Mouse (Mus musculus): ENCODE measurements around the gene Slc8a1. TPM values are rescaled to one million over a fixed set of nuclear protein-coding genes. Genes with fewer than 3 reads are reported as not detected.

Gene Slc8a1
- polyA plus RNA-seq, 1 experiment from 2014 or later, result 83.6 TPM

- under 1% methylated on average over 60 of the region's 84 CpGs for WGBS
- Histone ChIP-seq H3K4me3 (peak overlapping the region; percentile 65), H3K36me3 (no peaks in the 10 kb centered on the region), H3K9me3 (replicated peaks) (no peaks in the 10 kb centered on the region), H3K27ac (peak overlapping the region; percentile 88), H3K4me1 (replicated peaks) (peaks cover 66% of the 10 kb centered on the region), H3K4me2 (peak overlapping the region; percentile 96), H3K27me3 (no peaks in the 10 kb centered on the region), H3K9ac (peak overlapping the region; percentile 76)
- peak; percentile 76 for ATAC-seq (replicated peaks; ENCODE audit: insufficient number of reproducible peaks, insufficient read depth, low FRiP score, low read depth)
Observed at GRCm38 (mm10) chr17:81669816-81670691, 68.1 kb downstream of the Slc8a1 start.

- Histone ChIP-seq H3K27me3 (no peaks in the 10 kb centered on the region), H3K4me1 (replicated peaks) (peaks cover 73% of the 10 kb centered on the region), H3K27ac (peak overlapping the region; percentile 88), H3K4me2 (peak overlapping the region; percentile 96), H3K4me3 (peak overlapping the region; percentile 65), H3K9ac (peak overlapping the region; percentile 76), H3K9me3 (replicated peaks) (no peaks in the 10 kb centered on the region), H3K36me3 (no peaks in the 10 kb centered on the region)
- 7% methylated on average over 22 of the region's 22 CpGs for WGBS
- ATAC-seq (replicated peaks; ENCODE audit: insufficient number of reproducible peaks, insufficient read depth, low FRiP score, low read depth), result peak; percentile 51
Observed at GRCm38 (mm10) chr17:81669062-81669815, 68.9 kb downstream of the Slc8a1 start.

DNA sequence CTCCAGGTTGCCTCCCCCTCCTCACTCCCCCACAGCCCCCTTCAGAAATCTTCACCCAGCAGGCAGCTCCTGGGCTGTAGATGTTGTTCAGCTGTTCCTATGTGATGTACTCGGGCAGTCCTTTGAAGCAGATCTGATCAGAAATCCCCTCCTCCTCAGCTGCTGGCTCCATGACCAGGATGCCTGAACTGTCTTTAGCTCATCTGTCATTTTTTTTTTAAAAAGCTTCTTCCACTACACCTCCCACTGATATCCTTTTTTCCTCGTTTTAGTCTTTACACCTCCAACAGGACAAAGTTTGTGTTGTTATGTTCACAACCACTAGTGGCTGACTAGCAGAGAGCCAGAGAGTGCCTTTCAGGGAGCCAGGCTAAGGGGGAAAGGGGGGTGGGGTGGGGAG is 69.7 kb downstream of the Slc8a1 start:
- peak overlapping the region; percentile 96 for H3K4me2 ChIP-seq
- no peaks in the 10 kb centered on the region for H3K9me3 ChIP-seq (replicated peaks)
- peak overlapping the region; percentile 65 for H3K4me3 ChIP-seq
- peak overlapping the region; percentile 88; the same call in 1 of the 2 replicates for H3K27ac ChIP-seq
- H3K36me3 ChIP-seq, result no peaks in the 10 kb centered on the region
- peak overlapping the region; percentile 76; the same call in 1 of the 2 replicates for H3K9ac ChIP-seq
- no peaks in the 10 kb centered on the region for H3K27me3 ChIP-seq
- no peak for ATAC-seq (replicated peaks; ENCODE audit: insufficient number of reproducible peaks, insufficient read depth, low FRiP score, low read depth)
- WGBS, result 4% methylated on average over 2 of the region's 2 CpGs
- H3K4me1 ChIP-seq (replicated peaks), result peaks cover 74% of the 10 kb centered on the region

DNA sequence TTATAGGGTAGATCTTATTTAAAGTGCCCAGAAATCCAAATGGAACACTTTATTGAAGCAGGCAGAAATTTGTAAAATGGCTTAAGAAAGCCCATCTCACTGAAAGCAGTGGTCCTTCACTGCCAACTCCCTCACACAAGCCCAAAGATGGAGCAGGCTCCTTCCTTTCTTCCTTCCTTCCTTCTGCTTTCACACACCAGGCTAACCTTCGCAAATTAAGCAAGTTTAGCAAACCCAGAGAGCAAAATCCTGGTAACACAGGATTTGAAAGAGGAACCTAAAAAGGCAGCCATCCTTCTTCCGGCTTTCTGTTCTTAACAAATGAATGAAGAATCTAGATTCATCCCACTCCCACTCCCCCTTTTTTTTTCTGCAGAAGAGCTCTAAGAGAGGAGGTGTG is 70.2 kb downstream of the Slc8a1 start:
- H3K4me1 ChIP-seq (replicated peaks), result peaks cover 73% of the 10 kb centered on the region
- no peak overlapping the region for H3K9ac ChIP-seq
- H3K36me3 ChIP-seq, result no peaks in the 10 kb centered on the region
- H3K4me2 ChIP-seq, result peak overlapping the region; percentile 96
- peak overlapping the region; percentile 27; the same call in 1 of the 2 replicates for H3K27ac ChIP-seq
- H3K9me3 ChIP-seq (replicated peaks), result no peaks in the 10 kb centered on the region
- no peak overlapping the region for H3K4me3 ChIP-seq
- 52% methylated on average over 2 of the region's 2 CpGs for WGBS
- ATAC-seq (replicated peaks; ENCODE audit: insufficient number of reproducible peaks, insufficient read depth, low FRiP score, low read depth), result no peak
- H3K27me3 ChIP-seq, result no peaks in the 10 kb centered on the region

GRCm38 (mm10) chr17:81666551-81666950 is 71.6 kb downstream of the Slc8a1 start:
- 36% methylated on average over 2 of the region's 2 CpGs for WGBS
- Histone ChIP-seq H3K27ac (peak overlapping the region; percentile 27; the same call in 1 of the 2 replicates), H3K36me3 (no peaks in the 10 kb centered on the region), H3K4me1 (replicated peaks) (peaks cover 61% of the 10 kb centered on the region), H3K9me3 (replicated peaks) (no peaks in the 10 kb centered on the region), H3K9ac (no peak overlapping the region), H3K4me3 (no peak overlapping the region), H3K27me3 (no peaks in the 10 kb centered on the region), H3K4me2 (no peak overlapping the region)
- ATAC-seq (replicated peaks; ENCODE audit: insufficient number of reproducible peaks, insufficient read depth, low FRiP score, low read depth), result no peak

DNA sequence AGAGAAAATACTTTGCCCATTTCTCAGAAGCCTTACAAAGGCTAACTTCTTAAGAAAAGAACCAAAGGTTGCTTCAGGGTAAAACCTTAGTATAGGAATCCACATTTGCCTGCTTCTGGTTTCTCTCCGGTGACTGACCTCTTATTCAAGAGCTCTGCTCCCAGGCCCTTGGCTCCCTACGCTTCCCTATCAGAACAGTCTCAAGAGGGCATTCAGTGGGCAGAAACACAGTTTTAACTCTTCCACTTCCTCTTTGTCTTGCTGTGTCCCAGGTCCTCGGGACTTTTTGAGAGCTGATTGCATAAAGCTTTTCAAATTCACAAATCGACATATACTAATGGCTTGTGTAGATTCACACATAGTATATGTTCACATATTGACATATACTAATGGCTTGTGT is 73.3 kb downstream of the Slc8a1 start:
- Histone ChIP-seq H3K9me3 (replicated peaks) (no peaks in the 10 kb centered on the region), H3K27ac (no peak overlapping the region), H3K9ac (no peak overlapping the region), H3K27me3 (no peaks in the 10 kb centered on the region), H3K36me3 (no peaks in the 10 kb centered on the region), H3K4me3 (no peak overlapping the region), H3K4me1 (replicated peaks) (peaks cover 48% of the 10 kb centered on the region), H3K4me2 (no peak overlapping the region)
- WGBS, result 54% methylated on average over 4 of the region's 4 CpGs
- no peak for ATAC-seq (replicated peaks; ENCODE audit: insufficient number of reproducible peaks, insufficient read depth, low FRiP score, low read depth)

DNA sequence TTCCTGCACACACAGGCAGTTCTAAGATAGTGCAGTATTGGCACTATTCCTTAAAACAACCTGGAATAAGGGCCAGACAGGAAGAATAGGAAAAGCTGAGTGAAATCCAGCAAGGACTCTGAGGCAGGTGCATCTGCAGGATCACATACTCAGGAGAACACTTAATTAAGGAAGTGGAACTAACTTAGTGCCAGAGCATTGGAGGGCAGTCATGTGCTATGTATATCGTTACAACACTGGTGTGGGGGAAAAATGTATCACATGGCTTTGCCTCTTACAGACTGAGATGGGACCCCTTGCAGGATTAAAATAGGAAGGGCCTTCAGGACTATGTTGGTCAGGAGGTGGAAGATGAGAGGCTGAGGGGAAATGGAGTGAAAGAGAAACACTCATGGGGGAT is 80.3 kb downstream of the Slc8a1 start:
- 45% methylated on average over 1 of the region's 1 CpGs for WGBS
- Histone ChIP-seq H3K4me3 (no peak overlapping the region), H3K36me3 (no peaks in the 10 kb centered on the region; the same call in 1 of the 2 replicates), H3K4me1 (replicated peaks) (peaks cover 29% of the 10 kb centered on the region), H3K27ac (no peak overlapping the region), H3K9me3 (replicated peaks) (no peaks in the 10 kb centered on the region), H3K9ac (no peak overlapping the region), H3K27me3 (no peaks in the 10 kb centered on the region), H3K4me2 (no peak overlapping the region)
- ATAC-seq (replicated peaks; ENCODE audit: insufficient number of reproducible peaks, insufficient read depth, low FRiP score, low read depth), result no peak; the same call in 1 of the 2 replicates

DNA sequence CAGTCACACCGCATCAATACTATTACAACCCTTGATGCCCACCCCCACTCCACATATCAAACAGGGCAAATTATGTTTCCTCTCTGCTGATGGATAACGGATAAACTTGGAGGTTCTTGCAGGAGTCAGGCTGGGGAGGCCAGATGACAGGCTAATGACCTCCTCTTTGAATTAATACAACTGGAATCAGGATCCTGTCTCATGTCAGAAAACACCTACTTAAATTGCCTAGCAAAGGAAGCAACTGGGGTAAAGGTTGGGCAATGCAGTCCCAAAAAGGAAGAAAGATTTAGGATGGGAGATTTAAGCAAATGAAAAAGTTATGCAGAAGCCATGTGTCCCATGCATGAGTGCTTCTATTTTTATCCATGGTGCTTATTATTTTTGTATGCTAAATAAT is 83.6 kb downstream of the Slc8a1 start:
- Histone ChIP-seq H3K27ac (no peak overlapping the region), H3K9ac (no peak overlapping the region), H3K4me3 (no peak overlapping the region), H3K4me1 (replicated peaks) (peaks cover 39% of the 10 kb centered on the region), H3K36me3 (no peaks in the 10 kb centered on the region; the same call in 1 of the 2 replicates), H3K27me3 (no peaks in the 10 kb centered on the region), H3K4me2 (no peak overlapping the region), H3K9me3 (replicated peaks) (no peaks in the 10 kb centered on the region)
- no peak for ATAC-seq (replicated peaks; ENCODE audit: insufficient number of reproducible peaks, insufficient read depth, low FRiP score, low read depth)
- 56% methylated on average over 2 of the region's 2 CpGs for WGBS

DNA sequence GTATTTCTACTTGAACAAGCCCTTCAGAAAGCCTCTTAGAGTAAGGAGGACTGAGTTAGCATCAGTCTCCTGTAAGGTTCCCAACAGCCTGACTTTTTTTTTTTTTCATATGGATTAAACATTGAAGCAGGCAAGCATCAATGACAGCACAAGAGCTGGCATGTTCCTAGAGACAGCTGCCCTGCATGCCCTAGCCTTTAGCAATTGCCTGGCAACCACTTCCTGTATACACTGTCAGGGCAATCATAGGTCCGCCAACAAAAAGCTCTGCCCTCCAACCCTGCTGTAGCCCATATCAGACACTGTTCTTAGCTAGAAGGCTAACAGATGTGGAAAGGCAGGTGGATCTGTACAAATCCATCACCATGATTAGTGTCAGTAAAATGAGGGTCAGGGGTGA is 85.2 kb downstream of the Slc8a1 start:
- Histone ChIP-seq H3K27ac (no peak overlapping the region), H3K9ac (no peak overlapping the region), H3K36me3 (peaks cover 15% of the 10 kb centered on the region), H3K27me3 (no peaks in the 10 kb centered on the region), H3K9me3 (replicated peaks) (no peaks in the 10 kb centered on the region), H3K4me1 (replicated peaks) (peaks cover 38% of the 10 kb centered on the region), H3K4me3 (no peak overlapping the region), H3K4me2 (no peak overlapping the region)
- 43% methylated on average over 1 of the region's 1 CpGs for WGBS
- no peak for ATAC-seq (replicated peaks; ENCODE audit: insufficient number of reproducible peaks, insufficient read depth, low FRiP score, low read depth)

GRCm38 (mm10) chr17:81636822-81637221 is 101.4 kb downstream of the Slc8a1 start:
- 53% methylated on average over 2 of the region's 2 CpGs for WGBS
- H3K9me3 ChIP-seq (replicated peaks), result no peaks in the 10 kb centered on the region
- ATAC-seq (replicated peaks; ENCODE audit: insufficient number of reproducible peaks, insufficient read depth, low FRiP score, low read depth), result no peak

GRCm38 (mm10) chr17:81630471-81630870 is 107.7 kb downstream of the Slc8a1 start:
- Histone ChIP-seq H3K36me3 (no peaks in the 10 kb centered on the region), H3K4me2 (no peak overlapping the region), H3K9ac (no peak overlapping the region), H3K4me1 (replicated peaks) (peaks cover 8% of the 10 kb centered on the region), H3K4me3 (no peak overlapping the region), H3K27me3 (no peaks in the 10 kb centered on the region), H3K9me3 (replicated peaks) (no peaks in the 10 kb centered on the region), H3K27ac (no peak overlapping the region)
- WGBS, result 61% methylated on average over 2 of the region's 2 CpGs
- ATAC-seq (replicated peaks; ENCODE audit: insufficient number of reproducible peaks, insufficient read depth, low FRiP score, low read depth), result no peak

More at GRCm38 (mm10) chr17:81636822-81637221, 101.4 kb downstream of the Slc8a1 start:
- H3K27ac ChIP-seq, result no peak overlapping the region; the same call in 1 of the 2 replicates
- peaks cover 4% of the 10 kb centered on the region; the same call in 1 of the 2 replicates for H3K36me3 ChIP-seq
- no peak overlapping the region for H3K9ac ChIP-seq
- no peak overlapping the region for H3K4me2 ChIP-seq
- H3K27me3 ChIP-seq, result no peaks in the 10 kb centered on the region
- peaks cover 36% of the 10 kb centered on the region for H3K4me1 ChIP-seq (replicated peaks)
- H3K4me3 ChIP-seq, result no peak overlapping the region
